Mouse (Mus musculus): ENCODE measurements around the gene Snx22.
A peak's percentile ranks its signal among the peaks of the same experiment; 100 is the strongest.

Gene Snx22

DNA sequence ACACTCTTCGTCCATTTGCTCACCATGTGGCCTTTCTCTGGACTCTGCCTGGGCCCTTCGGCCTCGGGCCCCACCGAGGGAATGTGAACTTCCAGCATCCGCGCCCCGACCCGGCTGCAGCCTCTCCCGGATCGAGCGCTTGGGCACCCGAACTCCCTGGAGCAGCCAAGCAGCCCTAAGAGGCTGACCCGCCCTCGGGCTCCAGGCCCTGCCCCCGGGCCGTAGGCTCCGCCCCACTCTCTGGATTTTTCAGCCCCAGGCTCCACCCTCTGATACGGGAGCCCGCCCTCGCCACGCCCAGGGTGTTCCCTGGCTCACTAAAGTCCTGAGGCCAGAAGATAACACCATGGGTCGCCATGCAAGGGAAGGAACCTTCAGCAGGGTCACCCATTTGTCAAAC lies at the start of gene Snx22:
TSS of gene Snx22 (minus strand) at position 137 of the 400 bp plus-strand sequence.
- DNase-seq (ENCODE audit: low read depth, low spot score), result peak; percentile 36

DNA sequence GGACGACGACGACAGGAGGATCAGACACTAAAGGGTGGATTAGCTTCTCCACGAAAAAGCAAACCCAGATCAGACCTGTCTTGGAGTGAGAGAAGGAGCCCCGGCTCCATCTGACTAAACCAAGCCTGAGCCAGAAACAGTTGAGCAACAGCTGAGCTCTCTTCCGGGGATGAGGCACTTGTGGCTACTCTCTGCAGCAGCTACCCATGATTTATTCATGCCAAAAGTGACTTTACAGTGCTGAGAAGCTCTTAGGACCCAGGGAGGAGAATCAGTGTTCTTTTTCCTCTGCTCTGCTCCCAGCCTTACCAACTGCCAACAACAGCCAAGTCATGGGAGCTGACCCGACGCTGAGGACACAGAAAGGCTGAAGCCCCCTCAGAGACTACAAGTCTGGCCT lies 47.4 kb upstream of the Snx22 start:
- peak; percentile 75 for DNase-seq (ENCODE audit: low read depth, low spot score)

DNA sequence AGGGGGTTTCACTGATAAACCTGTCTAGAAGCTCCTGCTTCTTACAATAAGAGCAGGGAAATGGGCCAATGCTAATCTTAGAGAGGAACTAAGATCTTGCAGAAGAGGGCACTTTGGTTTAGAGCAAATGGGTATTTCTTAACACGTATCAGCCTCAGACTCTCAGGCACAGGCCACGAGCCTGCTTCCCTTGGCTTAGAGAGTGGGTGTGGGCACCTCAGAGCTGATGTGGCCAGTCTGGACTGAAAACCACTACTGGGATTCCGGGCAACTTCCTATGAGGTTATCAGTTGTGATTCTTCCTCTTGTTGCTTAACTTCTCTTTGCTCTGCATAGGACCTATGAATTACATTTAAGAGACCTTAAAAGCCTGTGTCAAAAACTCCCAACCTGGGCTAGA lies 44.8 kb upstream of the Snx22 start:
- DNase-seq (ENCODE audit: low read depth, low spot score), result no peak

DNA sequence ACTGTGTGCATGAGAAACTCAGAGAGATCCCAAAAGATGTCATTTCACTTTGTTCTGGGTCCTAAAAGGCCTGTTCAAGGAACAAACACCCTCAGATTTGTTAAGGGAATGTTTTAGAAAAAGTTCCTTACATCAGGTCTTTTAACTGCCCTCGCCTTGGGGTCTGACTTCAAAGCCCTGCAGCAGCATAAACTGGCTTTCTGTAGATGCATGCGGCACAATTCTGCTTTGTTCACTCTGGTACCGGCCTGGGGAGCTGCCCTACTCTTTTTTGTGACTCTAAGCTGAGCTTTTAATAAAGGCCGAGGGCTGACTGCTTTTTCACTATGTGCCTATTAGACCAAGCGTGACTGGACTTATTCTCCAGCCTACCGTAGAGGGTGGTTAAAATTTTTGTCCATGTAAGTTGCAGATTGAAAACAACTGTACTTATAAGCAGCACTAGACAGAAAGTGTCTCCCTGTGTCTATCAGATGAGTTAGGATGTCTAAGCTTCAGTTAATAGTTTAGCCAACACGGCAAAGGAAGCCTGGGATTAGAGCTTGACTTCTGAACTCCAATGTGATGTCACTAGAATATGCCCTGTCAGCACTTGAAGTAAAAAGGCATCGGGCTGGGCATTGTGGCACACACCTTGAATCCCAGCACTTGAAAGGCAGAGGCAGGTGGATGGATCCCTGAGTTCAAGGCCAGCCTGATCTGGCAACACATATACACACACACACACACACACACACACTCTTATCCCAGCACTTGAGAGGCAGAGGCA lies 41.3 kb upstream of the Snx22 start:
- DNase-seq (ENCODE audit: low read depth, low spot score), result no peak

DNA sequence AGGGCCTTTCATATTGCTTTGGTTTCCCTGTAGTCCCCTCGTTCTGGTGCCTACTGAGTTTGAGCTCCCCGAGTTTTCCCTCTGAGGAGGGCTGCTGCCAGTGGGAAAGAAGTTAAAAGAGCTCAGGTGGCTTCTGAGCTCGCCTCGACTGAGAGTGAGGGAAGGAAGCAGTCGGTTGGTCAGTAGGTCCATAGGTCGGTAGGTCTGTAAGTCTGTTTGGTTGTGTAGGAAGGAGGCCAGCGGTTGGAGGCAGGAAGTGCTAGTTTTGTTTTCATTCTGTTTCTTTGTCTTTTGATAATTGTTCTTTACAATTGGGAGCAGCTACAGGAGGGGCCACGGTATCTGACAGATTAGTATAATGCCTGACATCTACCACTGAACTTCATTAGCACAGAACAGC lies 40.6 kb upstream of the Snx22 start:
- DNase-seq (ENCODE audit: low read depth, low spot score), result no peak

- no peak for DNase-seq (ENCODE audit: low read depth, low spot score)
Measured at GRCm38 (mm10) chr9:66109574-66109973, 40.1 kb upstream of the Snx22 start.

GRCm38 (mm10) chr9:66105168-66105567 lies 35.6 kb upstream of the Snx22 start:
- DNase-seq (ENCODE audit: low read depth, low spot score), result no peak

- DNase-seq (ENCODE audit: low read depth, low spot score), result no peak
Measured at GRCm38 (mm10) chr9:66104601-66105000, 35.1 kb upstream of the Snx22 start.

- DNase-seq (ENCODE audit: low read depth, low spot score), result no peak
Measured at GRCm38 (mm10) chr9:66102668-66103067, 33.1 kb upstream of the Snx22 start.

DNA sequence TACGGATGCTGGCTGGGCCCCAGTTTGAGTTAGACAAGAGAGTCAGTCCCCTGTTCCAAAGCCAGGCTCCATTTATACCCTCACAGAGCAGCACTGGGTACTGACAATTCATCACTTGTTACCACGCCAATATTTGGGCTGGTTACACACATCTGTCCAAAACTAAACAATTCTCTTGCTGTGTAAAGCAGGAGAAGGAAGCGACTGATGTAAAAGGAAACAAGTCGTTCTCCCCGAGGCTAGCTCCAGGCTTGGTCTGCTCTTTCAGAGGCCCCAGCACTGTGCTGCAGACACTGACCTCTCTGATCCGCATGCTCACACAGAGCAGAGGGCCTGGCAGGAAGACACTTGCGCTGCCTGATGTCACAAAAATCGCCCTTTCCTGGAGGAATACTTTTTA lies 32.1 kb upstream of the Snx22 start:
- no peak for DNase-seq (ENCODE audit: low read depth, low spot score)

GRCm38 (mm10) chr9:66092664-66093063 lies 23.1 kb upstream of the Snx22 start:
- no peak for DNase-seq (ENCODE audit: low read depth, low spot score)

GRCm38 (mm10) chr9:66091327-66092231 lies 22.1 kb upstream of the Snx22 start:
- no peak for DNase-seq (ENCODE audit: low read depth, low spot score)

GRCm38 (mm10) chr9:66090593-66091244 lies 21.2 kb upstream of the Snx22 start:
- DNase-seq (ENCODE audit: low read depth, low spot score), result no peak

- peak; percentile 59 for DNase-seq (ENCODE audit: low read depth, low spot score)
Measured at GRCm38 (mm10) chr9:66088411-66088810, 18.9 kb upstream of the Snx22 start.

DNA sequence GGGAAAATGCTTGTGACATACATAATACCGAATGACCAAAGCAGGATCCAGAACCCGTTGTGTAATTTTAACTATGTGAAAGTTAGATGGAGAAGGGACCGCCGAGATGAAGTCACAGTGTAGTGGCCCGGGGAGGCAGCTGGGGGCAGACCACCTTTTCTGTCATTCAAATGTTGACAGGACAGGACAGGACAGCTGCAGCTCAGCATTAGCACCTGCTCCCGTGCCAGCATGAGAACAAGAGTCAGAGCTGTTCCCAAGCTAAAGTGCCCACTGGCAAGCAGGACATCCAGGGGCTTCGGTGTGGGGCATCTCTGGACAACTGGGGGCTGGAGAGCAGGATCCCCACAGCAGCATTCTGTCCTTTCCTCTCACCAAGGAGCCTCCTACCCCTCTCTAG lies 17.5 kb upstream of the Snx22 start:
- no peak for DNase-seq (ENCODE audit: low read depth, low spot score)

GRCm38 (mm10) chr9:66084171-66084570 lies 14.7 kb upstream of the Snx22 start:
- no peak for DNase-seq (ENCODE audit: low read depth, low spot score)

GRCm38 (mm10) chr9:66081999-66082398 lies 12.5 kb upstream of the Snx22 start:
- DNase-seq (ENCODE audit: low read depth, low spot score), result no peak

- no peak for DNase-seq (ENCODE audit: low read depth, low spot score)
Measured at GRCm38 (mm10) chr9:66080804-66081459, 11.4 kb upstream of the Snx22 start.

DNA sequence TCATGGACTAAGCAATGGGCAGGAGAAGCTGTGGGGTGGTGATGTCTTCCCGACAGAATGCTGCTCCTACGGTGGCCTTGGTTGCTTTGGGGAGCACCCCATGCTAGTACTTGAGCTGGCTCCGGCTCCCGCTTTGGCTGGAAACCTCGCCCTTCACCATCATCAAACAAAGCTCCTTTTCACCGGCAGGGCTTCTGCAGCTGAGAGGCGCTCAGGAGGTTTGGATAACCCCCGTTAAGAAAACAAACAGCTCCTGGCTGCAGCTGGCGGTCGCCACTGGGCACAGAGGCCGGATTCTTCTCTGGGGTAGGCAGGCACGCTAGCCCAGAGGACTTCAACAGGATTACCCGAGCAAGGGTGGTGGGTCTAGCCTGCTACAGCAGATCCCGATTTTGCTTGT lies 9.0 kb upstream of the Snx22 start:
- no peak for DNase-seq (ENCODE audit: low read depth, low spot score)

- DNase-seq (ENCODE audit: low read depth, low spot score), result no peak
Measured at GRCm38 (mm10) chr9:66078072-66078471, 8.6 kb upstream of the Snx22 start.

DNA sequence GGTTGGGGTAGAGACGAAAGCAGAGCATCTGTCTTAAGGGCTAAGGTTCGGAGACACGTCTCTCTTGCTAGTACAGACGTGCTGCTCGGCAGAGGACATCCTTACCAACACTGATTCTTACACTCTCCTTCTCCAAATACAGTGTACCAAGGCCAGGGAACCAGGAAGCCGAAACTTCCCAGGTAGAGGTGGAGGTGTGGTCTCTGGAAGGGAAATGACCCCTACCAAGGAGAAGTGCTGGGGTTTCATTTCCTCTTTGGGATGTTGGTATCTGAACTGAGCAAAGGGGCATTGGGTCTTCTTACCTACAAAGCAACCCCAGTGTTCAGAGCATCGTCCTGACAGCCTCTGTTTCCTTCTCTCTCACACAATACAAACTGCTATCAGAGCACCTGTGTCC lies 3.2 kb upstream of the Snx22 start:
- DNase-seq (ENCODE audit: low read depth, low spot score), result no peak

- no peak for DNase-seq (ENCODE audit: low read depth, low spot score)
Measured at GRCm38 (mm10) chr9:66070151-66070550, 632 bp upstream of the Snx22 start.

Measured in 3T3-L1 (cell line).